Mouse (Mus musculus) C2C12 (cell line): ENCODE results near the gene Rbms3. TPM values are rescaled to one million over a fixed set of nuclear protein-coding genes. Genes with fewer than 3 reads are reported as not detected.

Experiments
- H3K27me3 ChIP-seq: one replicate; pipeline ENCODE4 v1.6.1; 2011; ENCODE audit not compliant: control insufficient read depth, insufficient read depth, insufficient read length
- H3K36me3 ChIP-seq: one replicate; pipeline ENCODE4 v1.6.1; 2011; ENCODE audit not compliant: control insufficient read depth, insufficient read depth
- H3K4me3 ChIP-seq: one replicate; pipeline ENCODE4 v1.5.1; 2011; ENCODE audit warnings: mild to moderate bottlenecking, control low read depth; ENCODE audit not compliant: poor library complexity, insufficient read depth, severe bottlenecking
- H3K79me2 ChIP-seq: one replicate; pipeline ENCODE4 v1.6.1; 2011; ENCODE audit not compliant: control insufficient read depth, insufficient read depth
- H3K79me3 ChIP-seq: one replicate; pipeline ENCODE4 v1.6.1; 2011; ENCODE audit warnings: low read depth, control low read depth
- H3ac ChIP-seq: one replicate; pipeline ENCODE3; 2011; ENCODE audit warnings: low read depth; ENCODE audit not compliant: control insufficient read depth, insufficient read length
- CEBPB ChIP-seq: IDR thresholded peaks from one replicate; pipeline ENCODE4 v1.6.1; 2011; ENCODE audit warnings: low read depth, mild to moderate bottlenecking, control low read depth, moderate library complexity
- CTCF ChIP-seq: IDR thresholded peaks from one replicate; pipeline ENCODE4 v1.5.1; 2011; ENCODE audit not compliant: control insufficient read depth, insufficient read depth, insufficient read length
- FOSL1 ChIP-seq: IDR thresholded peaks from one replicate; pipeline ENCODE4 v1.8.0; 2011; ENCODE audit warnings: mild to moderate bottlenecking, low read length; ENCODE audit not compliant: poor library complexity, insufficient read depth, severe bottlenecking
- MAX ChIP-seq: IDR thresholded peaks from one replicate; pipeline ENCODE4 v1.6.1; 2011; ENCODE audit warnings: mild to moderate bottlenecking, control low read depth
- MYOD1 ChIP-seq: IDR thresholded peaks from one replicate; pipeline ENCODE4 v1.6.1; 2011; ENCODE audit warnings: low read depth; ENCODE audit not compliant: control insufficient read depth, insufficient read length
- MYOG ChIP-seq: IDR thresholded peaks from one replicate; pipeline ENCODE4 v1.6.1; 2011; ENCODE audit not compliant: control insufficient read depth, insufficient read length; ENCODE audit errors: extremely low read depth
- USF1 ChIP-seq: IDR thresholded peaks from one replicate; pipeline ENCODE4 v1.6.1; 2011; ENCODE audit warnings: low read depth, mild to moderate bottlenecking, control low read depth, moderate library complexity
- polyA plus RNA-seq: library from polyadenylated mRNA; unstranded; fragments of >200 nt; fragmentation: generic; extraction: Trizol; gene quantifications from one replicate; pipeline ENCODE4 v1.2.1, GENCODE M21; 2012; ENCODE audit warnings: missing spikeins

The Rbms3 gene
- polyA plus RNA-seq, 1 experiment: 2.7 TPM

DNA sequence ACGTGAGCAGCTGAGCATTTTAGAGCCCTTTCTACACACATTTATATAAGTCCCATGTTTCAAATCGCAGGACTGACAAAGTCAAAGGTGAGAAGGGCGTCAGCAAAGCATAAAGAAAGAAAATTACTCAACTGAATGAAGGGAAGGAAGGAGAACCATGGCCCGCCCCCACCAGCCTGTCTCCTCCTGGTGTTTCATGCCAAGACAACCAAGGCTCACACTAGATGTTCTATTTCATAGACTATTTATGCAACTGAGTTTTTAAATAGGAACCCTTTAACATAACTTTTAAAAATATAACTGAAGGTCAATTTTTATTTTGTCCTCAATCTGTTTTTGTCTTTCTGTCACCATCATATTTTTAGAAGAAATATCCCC is 989.4 kb downstream of the Rbms3 start:
- H3ac ChIP-seq: no peak overlapping the region
- H3K36me3 ChIP-seq: no peaks in the 10 kb centered on the region
- no peak overlapping the region for H3K4me3 ChIP-seq
- no peaks in the 10 kb centered on the region for H3K79me3 ChIP-seq
- no peak for TF ChIP-seq CTCF
- no peak for TF ChIP-seq MYOG
- no peaks in the 10 kb centered on the region for H3K27me3 ChIP-seq
- no peaks in the 10 kb centered on the region for H3K79me2 ChIP-seq

DNA sequence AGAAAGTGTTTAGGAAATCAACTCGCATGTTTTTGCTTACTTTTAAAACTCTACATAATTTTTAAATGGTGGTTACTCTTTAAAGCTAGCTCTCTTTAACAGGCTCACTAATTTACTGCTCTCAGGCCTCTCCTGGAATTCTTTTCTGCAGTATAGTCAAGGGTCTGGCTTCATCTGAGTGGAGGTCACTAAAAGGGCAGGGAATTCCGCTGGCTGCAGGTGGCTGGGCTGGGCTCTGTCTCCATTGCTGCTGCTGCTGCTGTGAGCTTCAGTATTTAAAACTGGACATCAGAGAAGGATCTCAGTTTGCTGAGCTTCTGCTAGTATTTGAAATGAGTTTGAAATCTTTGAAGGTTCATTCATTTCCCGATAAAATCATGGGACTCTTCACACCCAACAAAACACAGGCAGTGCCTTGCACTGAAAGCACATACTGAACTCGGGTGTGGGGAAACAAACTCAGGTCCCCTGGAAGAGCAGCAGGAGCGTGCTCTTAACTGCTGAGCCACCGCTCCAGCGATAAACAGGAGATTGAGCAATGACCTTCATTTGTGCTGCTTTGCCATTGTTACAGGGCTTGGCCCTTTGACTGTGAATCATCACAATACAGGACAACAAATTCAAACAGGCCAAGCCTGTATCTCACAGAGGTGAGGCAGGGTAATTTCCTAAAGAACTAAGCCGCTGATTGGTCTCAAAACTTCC is 990.0 kb downstream of the Rbms3 start:
- H3K79me2 ChIP-seq: no peaks in the 10 kb centered on the region
- no peaks in the 10 kb centered on the region for H3K36me3 ChIP-seq
- no peak for TF ChIP-seq CTCF
- H3ac ChIP-seq: no peak overlapping the region
- no peaks in the 10 kb centered on the region for H3K27me3 ChIP-seq
- no peaks in the 10 kb centered on the region for H3K79me3 ChIP-seq
- no peak overlapping the region for H3K4me3 ChIP-seq

DNA sequence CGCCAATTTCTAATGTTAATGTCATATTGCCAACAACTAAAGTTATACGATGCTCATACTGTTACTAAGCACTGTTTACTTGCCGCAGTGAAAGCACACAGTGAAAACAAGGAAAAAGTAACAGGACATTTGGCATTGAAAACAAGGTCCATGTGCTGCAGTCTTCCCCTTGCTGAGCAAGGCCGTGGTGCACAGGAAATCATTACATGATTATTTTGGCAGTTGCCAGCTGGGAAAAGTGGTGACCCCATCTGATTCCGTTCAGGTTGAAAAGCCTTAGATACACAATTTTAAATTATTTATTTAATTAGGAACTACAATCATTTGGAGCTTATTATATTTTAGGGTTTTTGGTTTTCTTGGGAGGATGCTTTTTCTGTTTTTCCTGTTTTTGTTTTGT is 995.9 kb downstream of the Rbms3 start:
- Histone ChIP-seq H3ac (no peak overlapping the region), H3K27me3 (no peaks in the 10 kb centered on the region), H3K79me2 (no peaks in the 10 kb centered on the region), H3K79me3 (no peaks in the 10 kb centered on the region), H3K36me3 (no peaks in the 10 kb centered on the region), H3K4me3 (no peak overlapping the region)
- no peak for TF ChIP-seq USF1
- no peak for TF ChIP-seq MAX
- TF ChIP-seq MYOG: no peak
- TF ChIP-seq CTCF: no peak
- TF ChIP-seq CEBPB: no peak
- TF ChIP-seq FOSL1: no peak
- no peak for TF ChIP-seq MYOD1

DNA sequence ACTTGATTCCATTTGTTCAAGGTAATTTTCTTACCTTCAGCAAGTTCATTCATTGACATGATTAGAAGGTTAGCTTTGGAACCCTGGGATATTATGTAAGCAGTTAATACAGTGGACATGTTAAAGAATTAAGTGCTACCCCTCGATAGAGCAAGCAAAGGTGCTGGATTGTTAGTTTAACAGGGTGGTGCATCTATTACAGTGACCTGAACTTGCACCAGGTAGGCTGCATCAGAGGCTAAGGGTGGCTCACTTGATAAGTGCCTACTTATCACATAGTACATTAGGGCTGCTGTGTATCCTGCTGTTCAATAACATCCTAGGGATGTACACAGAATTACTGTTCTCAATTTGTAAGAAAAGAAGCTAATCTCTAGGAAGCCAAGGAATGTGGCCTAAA is 996.6 kb downstream of the Rbms3 start:
- no peak for TF ChIP-seq FOSL1
- no peak for TF ChIP-seq CEBPB
- no peak for TF ChIP-seq MAX
- TF ChIP-seq MYOG: no peak
- TF ChIP-seq MYOD1: no peak
- TF ChIP-seq CTCF: no peak
- TF ChIP-seq USF1: no peak
- Histone ChIP-seq H3K27me3 (no peaks in the 10 kb centered on the region), H3ac (no peak overlapping the region), H3K79me3 (no peaks in the 10 kb centered on the region), H3K36me3 (no peaks in the 10 kb centered on the region), H3K4me3 (no peak overlapping the region), H3K79me2 (no peaks in the 10 kb centered on the region)

DNA sequence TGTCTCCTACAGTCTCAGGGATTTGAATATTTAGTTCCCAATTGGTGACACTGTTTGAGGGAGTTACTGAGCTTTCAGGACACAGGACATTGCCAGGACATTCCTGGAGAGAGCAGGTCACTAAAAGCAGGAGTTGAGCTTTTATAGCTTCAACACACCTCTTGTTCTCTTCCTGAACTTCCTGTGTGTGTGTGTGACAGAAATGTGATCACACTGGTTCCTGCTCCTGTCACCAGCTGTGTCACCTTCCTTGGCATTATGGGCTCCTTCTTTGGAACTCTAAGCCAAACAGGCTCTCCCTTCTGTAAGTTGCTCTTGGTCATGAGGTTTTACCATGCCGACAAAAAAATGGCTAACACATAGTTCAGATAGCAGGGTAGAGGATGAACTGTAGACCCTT is 997.9 kb downstream of the Rbms3 start:
- H3K79me3 ChIP-seq: no peaks in the 10 kb centered on the region
- no peak overlapping the region for H3K4me3 ChIP-seq
- H3K27me3 ChIP-seq: no peaks in the 10 kb centered on the region
- H3ac ChIP-seq: no peak overlapping the region
- H3K79me2 ChIP-seq: no peaks in the 10 kb centered on the region
- TF ChIP-seq CTCF (no peak), MAX (no peak), CEBPB (no peak), MYOD1 (no peak), FOSL1 (no peak), USF1 (no peak), MYOG (no peak)
- H3K36me3 ChIP-seq: no peaks in the 10 kb centered on the region

DNA sequence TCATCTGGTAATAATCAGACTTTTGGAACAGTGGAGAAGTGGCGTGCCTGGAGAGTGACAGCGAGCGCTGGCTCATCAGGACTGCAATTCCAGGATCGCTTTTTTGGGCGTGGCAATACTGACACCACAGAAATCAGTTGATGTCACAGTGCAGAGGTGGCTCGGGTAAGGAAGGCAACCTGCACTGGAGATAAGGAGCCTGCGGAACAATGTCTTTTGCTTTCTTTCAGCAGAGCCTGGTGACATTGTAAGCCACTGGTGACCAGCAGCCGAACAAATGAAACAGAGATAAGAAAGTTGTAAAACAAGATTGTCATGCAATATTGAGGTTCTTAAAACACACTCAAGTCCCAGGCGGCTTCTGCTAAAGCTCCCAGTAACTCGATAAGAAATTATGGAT is 998.9 kb downstream of the Rbms3 start:
- H3K36me3 ChIP-seq: no peaks in the 10 kb centered on the region
- no peaks in the 10 kb centered on the region for H3K79me2 ChIP-seq
- H3K27me3 ChIP-seq: no peaks in the 10 kb centered on the region
- H3ac ChIP-seq: no peak overlapping the region
- no peak overlapping the region for H3K4me3 ChIP-seq
- TF ChIP-seq MYOD1: no peak
- no peak for TF ChIP-seq MYOG
- no peak for TF ChIP-seq CEBPB
- H3K79me3 ChIP-seq: no peaks in the 10 kb centered on the region
